Mouse (Mus musculus) heart, embryonic 15.5 days (tissue): ENCODE measurements around the gene Gpx4. TPM values are rescaled to one million over a fixed set of nuclear protein-coding genes. Genes with fewer than 3 reads are reported as not detected.

Experiments used
- ATAC-seq: fragments of 200-750 bp; cut with Nextera tagmentation; replicated peaks from 2 replicates; pipeline ENCODE4 v1.8.0; 2017; ENCODE audit warnings: low read depth, moderate TSS enrichment; ENCODE audit not compliant: insufficient number of reproducible peaks, insufficient read depth, low FRiP score
- H3K27ac ChIP-seq: fragments of 300-500 bp; sonication (generic); 2 replicates; pipeline ENCODE4 v1.5.1; 2015; ENCODE audit warnings: mild to moderate bottlenecking, inconsistent platforms
- H3K27me3 ChIP-seq: fragments of 300-500 bp; sonication (generic); 2 replicates; pipeline ENCODE4 v1.6.1; 2015; ENCODE audit warnings: inconsistent platforms
- H3K36me3 ChIP-seq: fragments of 300-500 bp; sonication (generic); 2 replicates; pipeline ENCODE4 v1.6.1; 2015; ENCODE audit warnings: mild to moderate bottlenecking, inconsistent platforms
- H3K4me1 ChIP-seq: fragments of 300-500 bp; sonication (generic); replicated peaks from 2 replicates; pipeline ENCODE4 v1.6.1; 2015; ENCODE audit warnings: inconsistent platforms
- H3K4me2 ChIP-seq: fragments of 300-500 bp; sonication (generic); 2 replicates; pipeline ENCODE4 v1.6.1; 2015; ENCODE audit warnings: inconsistent platforms, mild to moderate bottlenecking, moderate library complexity
- H3K4me3 ChIP-seq: fragments of 300-500 bp; sonication (generic); 2 replicates; pipeline ENCODE4 v1.5.1; 2015; ENCODE audit warnings: mild to moderate bottlenecking, inconsistent platforms
- H3K9ac ChIP-seq: fragments of 300-500 bp; sonication (generic); 2 replicates; pipeline ENCODE4 v1.6.1; 2015; ENCODE audit warnings: mild to moderate bottlenecking, inconsistent platforms
- H3K9me3 ChIP-seq: fragments of 300-500 bp; sonication (generic); replicated peaks from 2 replicates; pipeline ENCODE4 v1.6.1; 2016; ENCODE audit warnings: inconsistent platforms
- WGBS: fragments of 180-500 bp; shearing (Covaris S2); methylation state at CpG from one replicate; pipeline ENCODE4 v1.1.7; 2015; ENCODE audit warnings: mixed read lengths; 5-methylcytosine and 5-hydroxymethylcytosine counted together
- polyA plus RNA-seq: library from polyadenylated mRNA; unstranded; fragments of >200 nt; fragmentation: Nextera tagmentation; extraction: Ambion mirVana; gene quantifications from 2 replicates; pipeline ENCODE4 v1.2.1, GENCODE M21; 2015

Gene Gpx4
- polyA plus RNA-seq, 1 experiment from 2014 or later: 658 TPM

- H3K4me3 ChIP-seq: no peak overlapping the region
- no peak for ATAC-seq
- H3K27me3 ChIP-seq: no peaks in the 10 kb centered on the region
- no peaks in the 10 kb centered on the region for H3K36me3 ChIP-seq
- 70% methylated on average over 15 of the region's 15 CpGs for WGBS
- H3K9ac ChIP-seq: no peak overlapping the region
- no peak overlapping the region for H3K27ac ChIP-seq
- peaks cover 14% of the 10 kb centered on the region for H3K4me1 ChIP-seq
- no peaks in the 10 kb centered on the region for H3K9me3 ChIP-seq
- 0 out of 2 replicates have a peak overlapping the region, but pooled peaks have one; percentile 2 for H3K4me2 ChIP-seq
Measured at GRCm38 (mm10) chr10:80024229-80025043, 22.5 kb upstream of the Gpx4 start.

DNA sequence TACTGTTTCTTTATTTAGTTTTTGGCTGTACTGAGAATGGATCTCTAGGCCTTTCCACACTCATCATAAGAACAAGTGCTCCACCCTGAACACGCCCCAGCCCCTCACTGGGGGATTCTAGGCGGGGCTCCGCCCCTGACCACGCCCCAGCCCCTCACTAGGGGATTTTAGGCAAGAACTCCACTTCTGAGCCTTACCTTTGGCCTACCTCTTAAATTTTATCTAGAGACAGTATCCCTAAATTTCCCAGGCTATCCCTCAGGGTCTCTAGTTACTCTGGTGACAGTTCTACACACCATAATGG is 22.0 kb upstream of the Gpx4 start:
- no peak for ATAC-seq
- Histone ChIP-seq H3K4me3 (no peak overlapping the region), H3K4me2 (no peak overlapping the region), H3K4me1 (peaks cover 8% of the 10 kb centered on the region), H3K9ac (no peak overlapping the region), H3K36me3 (no peaks in the 10 kb centered on the region), H3K27ac (no peak overlapping the region), H3K9me3 (no peaks in the 10 kb centered on the region), H3K27me3 (no peaks in the 10 kb centered on the region)
- WGBS: 60% methylated on average over 4 of the region's 4 CpGs

GRCm38 (mm10) chr10:80025463-80025862 is 21.5 kb upstream of the Gpx4 start:
- no peaks in the 10 kb centered on the region for H3K36me3 ChIP-seq
- no peak overlapping the region for H3K9ac ChIP-seq
- H3K4me3 ChIP-seq: no peak overlapping the region
- H3K4me2 ChIP-seq: no peak overlapping the region
- H3K9me3 ChIP-seq: no peaks in the 10 kb centered on the region
- ATAC-seq: no peak
- H3K4me1 ChIP-seq: peaks cover 5% of the 10 kb centered on the region; the same call in 1 of the 2 replicates
- no peaks in the 10 kb centered on the region for H3K27me3 ChIP-seq
- 81% methylated on average over 10 of the region's 10 CpGs for WGBS
- H3K27ac ChIP-seq: no peak overlapping the region

DNA sequence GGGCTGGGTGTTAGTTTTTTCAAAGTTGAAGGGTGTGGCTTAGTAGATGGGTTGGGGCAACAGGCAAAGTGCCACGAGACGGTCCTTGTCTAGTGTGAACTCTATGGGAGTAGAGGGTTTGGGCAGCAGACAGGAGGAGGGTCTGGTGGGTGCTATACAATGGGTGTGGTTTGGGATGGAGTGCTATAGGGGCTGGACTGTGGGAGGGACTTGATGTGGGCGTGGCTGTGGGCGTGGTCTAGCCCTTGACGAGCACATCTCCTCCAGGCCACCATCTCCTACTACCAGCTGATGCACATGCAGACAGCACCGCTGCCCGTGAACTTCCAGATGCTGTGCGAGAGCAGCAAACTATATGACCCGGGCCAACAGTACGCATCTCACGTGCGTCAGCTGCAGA is 21.1 kb upstream of the Gpx4 start:
- H3K4me3 ChIP-seq: no peak overlapping the region
- H3K9ac ChIP-seq: no peak overlapping the region
- H3K27me3 ChIP-seq: no peaks in the 10 kb centered on the region
- H3K27ac ChIP-seq: no peak overlapping the region
- no peak for ATAC-seq
- H3K36me3 ChIP-seq: no peaks in the 10 kb centered on the region
- no peak overlapping the region for H3K4me2 ChIP-seq
- 65% methylated on average over 12 of the region's 12 CpGs for WGBS
- H3K9me3 ChIP-seq: no peaks in the 10 kb centered on the region
- H3K4me1 ChIP-seq: 0 out of 2 replicates have a peak, but pooled peaks cover 2% of the 10 kb centered on the region

DNA sequence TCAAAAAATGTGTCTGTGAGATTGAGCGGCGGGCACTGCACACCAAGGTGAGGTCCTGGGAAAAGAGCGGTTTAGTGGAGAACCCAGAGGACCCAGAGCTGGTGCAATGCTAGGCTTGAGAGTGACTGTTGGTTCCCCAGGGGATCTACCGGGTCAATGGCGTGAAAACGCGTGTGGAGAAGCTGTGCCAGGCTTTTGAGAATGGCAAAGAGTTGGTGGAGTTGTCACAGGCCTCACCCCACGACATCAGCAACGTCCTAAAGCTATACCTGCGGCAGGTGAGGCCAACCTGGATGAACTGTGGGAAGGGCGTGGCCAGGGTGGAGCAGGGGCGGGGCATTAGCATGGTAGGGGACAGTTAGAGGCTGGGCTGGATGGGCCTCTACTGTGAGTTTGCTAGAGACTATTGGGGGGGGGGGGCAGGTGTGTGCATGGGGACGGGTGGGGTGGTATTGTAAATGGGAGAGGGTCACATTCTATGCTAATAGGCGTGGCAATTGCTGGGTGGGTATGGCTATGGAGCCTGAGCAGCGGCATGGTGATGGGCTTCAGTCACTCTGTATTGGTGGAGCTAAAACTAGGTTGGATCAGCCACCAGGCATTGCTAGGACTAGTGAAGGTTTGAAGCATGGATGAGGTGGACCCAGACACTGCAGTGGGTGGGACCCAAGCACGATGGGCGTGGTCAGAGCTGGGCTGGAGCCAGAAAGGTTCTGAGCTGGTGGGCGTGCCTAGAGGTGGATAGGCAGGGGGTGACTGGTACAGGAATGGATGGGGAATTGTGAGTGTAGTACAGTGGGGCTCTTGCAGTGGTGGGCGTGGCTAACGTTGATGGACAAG is 19.1 kb upstream of the Gpx4 start:
- Histone ChIP-seq H3K9me3 (no peaks in the 10 kb centered on the region), H3K4me3 (no peak overlapping the region), H3K36me3 (no peaks in the 10 kb centered on the region), H3K4me1 (peaks cover 7% of the 10 kb centered on the region), H3K27me3 (no peaks in the 10 kb centered on the region), H3K4me2 (no peak overlapping the region), H3K9ac (no peak overlapping the region), H3K27ac (no peak overlapping the region)
- 75% methylated on average over 20 of the region's 20 CpGs for WGBS
- no peak for ATAC-seq

GRCm38 (mm10) chr10:80028521-80028846 is 18.5 kb upstream of the Gpx4 start:
- no peak for ATAC-seq
- peaks cover 13% of the 10 kb centered on the region for H3K4me1 ChIP-seq
- no peaks in the 10 kb centered on the region for H3K27me3 ChIP-seq
- no peaks in the 10 kb centered on the region for H3K36me3 ChIP-seq
- no peaks in the 10 kb centered on the region for H3K9me3 ChIP-seq
- no peak overlapping the region for H3K27ac ChIP-seq
- H3K4me2 ChIP-seq: no peak overlapping the region
- WGBS: 89% methylated on average over 13 of the region's 13 CpGs
- no peak overlapping the region for H3K4me3 ChIP-seq
- no peak overlapping the region for H3K9ac ChIP-seq

DNA sequence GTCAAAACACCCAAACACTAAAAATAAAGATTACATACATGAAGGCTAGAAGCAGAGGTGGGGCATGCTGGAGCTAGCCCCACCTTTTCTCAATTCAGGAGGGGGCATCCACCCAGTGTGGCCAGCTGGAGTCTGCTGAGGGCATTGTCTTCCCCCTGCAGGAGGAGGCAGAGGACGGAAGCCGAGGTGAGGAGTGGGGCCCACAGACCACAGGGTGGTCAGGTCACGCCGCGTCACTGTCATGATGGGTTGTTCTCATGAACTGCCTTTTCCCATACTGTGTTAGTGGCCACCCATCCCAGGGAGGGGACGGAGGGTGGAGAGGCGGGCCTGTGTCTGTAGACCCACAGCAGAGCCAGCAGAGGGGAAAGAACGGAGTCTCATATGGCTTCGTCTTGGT is 16.8 kb upstream of the Gpx4 start:
- Histone ChIP-seq H3K4me2 (no peak overlapping the region), H3K9ac (no peak overlapping the region), H3K4me3 (no peak overlapping the region), H3K27ac (no peak overlapping the region), H3K9me3 (no peaks in the 10 kb centered on the region), H3K4me1 (peaks cover 24% of the 10 kb centered on the region), H3K36me3 (no peaks in the 10 kb centered on the region), H3K27me3 (no peaks in the 10 kb centered on the region)
- no peak for ATAC-seq
- 80% methylated on average over 9 of the region's 9 CpGs for WGBS

GRCm38 (mm10) chr10:80030736-80031135 is 16.2 kb upstream of the Gpx4 start:
- Histone ChIP-seq H3K4me2 (no peak overlapping the region), H3K36me3 (peaks cover 4% of the 10 kb centered on the region), H3K4me3 (no peak overlapping the region), H3K27ac (no peak overlapping the region), H3K9me3 (no peaks in the 10 kb centered on the region), H3K9ac (no peak overlapping the region), H3K27me3 (no peaks in the 10 kb centered on the region), H3K4me1 (peaks cover 24% of the 10 kb centered on the region)
- ATAC-seq: no peak
- 86% methylated on average over 17 of the region's 17 CpGs for WGBS

DNA sequence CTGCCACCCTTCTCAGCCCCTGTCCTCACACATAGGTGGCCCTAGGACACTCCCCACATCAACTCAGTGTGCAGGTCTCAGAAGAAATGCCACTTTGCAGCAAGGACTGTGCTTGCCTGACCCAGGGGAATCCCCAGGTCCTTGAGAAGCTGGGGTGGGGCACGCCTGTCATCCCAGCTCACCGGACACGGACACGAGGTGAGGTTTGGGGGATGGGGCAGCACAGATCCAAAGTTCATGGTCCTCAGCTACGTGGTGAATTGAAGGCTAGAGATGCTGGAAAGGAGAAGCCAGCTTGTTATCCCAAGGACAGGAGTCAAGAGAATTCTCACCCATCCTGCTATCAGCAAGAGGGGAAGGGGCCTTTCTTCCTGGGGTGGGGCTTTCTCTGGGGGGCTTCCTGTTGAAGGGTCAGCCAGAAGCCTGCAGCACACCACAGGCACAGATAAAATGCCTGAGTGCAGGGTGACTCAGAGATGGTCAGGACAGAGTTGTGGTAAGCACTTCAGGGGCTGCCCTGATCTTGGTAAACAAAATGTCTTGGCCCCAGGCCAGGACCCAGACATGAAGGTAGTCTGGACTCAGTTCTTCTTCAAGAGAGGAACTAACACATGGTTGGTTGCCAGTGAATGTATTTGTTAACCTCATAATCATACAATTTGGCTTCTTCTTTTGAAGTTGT is 14.0 kb upstream of the Gpx4 start:
- no peaks in the 10 kb centered on the region for H3K27me3 ChIP-seq
- peaks cover 26% of the 10 kb centered on the region for H3K36me3 ChIP-seq
- H3K4me3 ChIP-seq: no peak overlapping the region
- peaks cover 27% of the 10 kb centered on the region for H3K4me1 ChIP-seq
- 15% methylated on average over 5 of the region's 5 CpGs for WGBS
- peak; percentile 63 for ATAC-seq
- H3K9ac ChIP-seq: peak overlapping the region; percentile 29
- 0 out of 2 replicates have a peak overlapping the region, but pooled peaks have one; percentile 9 for H3K4me2 ChIP-seq
- H3K9me3 ChIP-seq: no peaks in the 10 kb centered on the region
- peak overlapping the region; percentile 81 for H3K27ac ChIP-seq

- Histone ChIP-seq H3K27ac (peak overlapping the region; percentile 81), H3K4me1 (peaks cover 35% of the 10 kb centered on the region), H3K9ac (peak overlapping the region; percentile 5; the same call in 1 of the 2 replicates), H3K4me3 (no peak overlapping the region), H3K36me3 (peaks cover 31% of the 10 kb centered on the region), H3K9me3 (no peaks in the 10 kb centered on the region), H3K4me2 (no peak overlapping the region), H3K27me3 (no peaks in the 10 kb centered on the region)
- ATAC-seq: peak; percentile 40; the same call in 1 of the 2 replicates
- 26% methylated on average over 9 of the region's 9 CpGs for WGBS
Measured at GRCm38 (mm10) chr10:80033511-80034391, 13.2 kb upstream of the Gpx4 start.
